Mouse (Mus musculus) bone marrow, adult 2 months (tissue): ENCODE results near the gene Platr25. TPM values are rescaled to one million over a fixed set of nuclear protein-coding genes. Genes with fewer than 3 reads are reported as not detected.
A peak's percentile ranks its signal among the peaks of the same experiment; 100 is the strongest.
"Not testable (repeated sequence)": the region's sequence is repeated elsewhere in the genome, so short reads cannot be mapped to it uniquely, and the experiment has no call there.

Experiments used
- H3K27ac ChIP-seq: fragments of 200-500 bp; 2 replicates; pipeline ENCODE4 v1.5.1; 2012; ENCODE audit warnings: low read depth, mild to moderate bottlenecking, control low read depth, inconsistent platforms, low read length; ENCODE audit not compliant: control insufficient read depth, poor library complexity, insufficient read depth
- H3K4me1 ChIP-seq: fragments of 200-500 bp; 2 replicates; pipeline ENCODE4 v1.6.1; 2011; ENCODE audit warnings: low read length; ENCODE audit not compliant: control insufficient read depth, insufficient read depth
- H3K4me3 ChIP-seq: fragments of 200-500 bp; replicated peaks from 2 replicates; pipeline ENCODE3; 2011; ENCODE audit warnings: mild to moderate bottlenecking, low read depth, low read length, control low read depth; ENCODE audit not compliant: control insufficient read depth
- CTCF ChIP-seq: fragments of 200-500 bp; IDR thresholded peaks from 2 replicates; pipeline ENCODE4 v1.5.1; 2011; ENCODE audit warnings: low read length, control low read depth; ENCODE audit not compliant: control insufficient read depth, insufficient read depth
- POLR2A ChIP-seq: fragments of 200-500 bp; IDR thresholded peaks from 2 replicates; pipeline ENCODE4 v1.6.1; 2011; ENCODE audit warnings: low read depth, mild to moderate bottlenecking, control low read depth, low read length, borderline replicate concordance; ENCODE audit not compliant: control insufficient read depth
- WGBS: fragments of 180-500 bp; shearing (Covaris S2); methylation state at CpG from one replicate; pipeline ENCODE4 v1.1.7; 2018; 5-methylcytosine and 5-hydroxymethylcytosine counted together
- polyA plus RNA-seq: library from polyadenylated mRNA; stranded (reverse); fragments of >200 nt; gene quantifications from 2 replicates; pipeline ENCODE4 v1.2.4, GENCODE M21; 2011; ENCODE audit warnings: low replicate concordance; ENCODE audit not compliant: missing spikeins, insufficient read depth, insufficient read length

The Platr25 gene
- 2.5 and 9.4 TPM in 2 replicates for polyA plus RNA-seq

DNA sequence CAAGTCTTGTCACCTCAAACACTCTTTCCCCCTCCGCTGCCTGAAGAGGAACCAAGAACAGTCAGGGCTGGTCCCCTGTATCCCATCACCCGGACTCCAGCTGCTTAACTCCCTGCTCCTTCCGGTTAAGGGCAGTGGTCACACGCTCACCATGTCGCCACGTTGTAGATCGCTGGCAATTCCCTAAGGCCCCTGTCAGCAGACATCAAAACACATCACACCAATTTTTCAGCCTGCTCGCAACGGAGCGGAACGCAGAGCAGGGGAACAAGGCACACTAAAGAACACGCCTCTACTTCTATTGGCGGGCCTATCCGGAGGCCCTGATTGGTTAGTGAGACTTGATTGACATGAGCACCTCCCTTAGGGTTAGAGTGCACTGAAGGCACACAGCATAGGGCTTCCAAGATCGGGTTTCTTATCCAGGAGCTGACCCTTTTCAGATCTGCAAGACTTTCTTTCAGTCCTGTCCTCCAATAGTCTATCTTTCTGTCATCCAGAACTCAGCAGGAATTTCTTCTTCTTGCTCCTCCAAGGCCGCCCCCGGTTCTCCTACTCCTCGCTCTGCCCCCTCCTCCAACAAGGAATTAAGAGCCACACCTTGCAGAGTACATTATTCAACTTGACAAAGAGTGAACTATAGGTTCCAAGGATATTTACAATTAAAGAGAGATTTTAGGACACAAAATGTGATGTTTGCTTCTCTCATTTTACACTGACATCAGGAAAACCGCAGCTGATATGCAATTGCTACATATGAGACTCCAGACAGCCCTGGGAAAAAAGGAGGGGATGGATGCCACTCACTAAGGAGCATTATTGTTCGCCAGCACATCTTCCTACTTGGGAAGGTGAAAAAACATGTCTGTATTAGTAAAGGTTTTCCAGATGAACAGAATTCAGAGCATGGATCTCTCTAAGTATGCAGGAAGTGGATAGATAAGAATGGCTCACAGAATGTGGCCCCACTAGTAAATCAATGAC lies at the start of gene Platr25:
Gene Platr25 (minus strand): TSS at position 278 of the 984 bp plus-strand sequence.
- 12% methylated on average over 20 of the region's 20 CpGs for WGBS
- H3K27ac ChIP-seq, H3K4me1 ChIP-seq: not testable (repeated sequence)
- H3K4me3 ChIP-seq = peak within 1 kb of the TSS; percentile 70

DNA sequence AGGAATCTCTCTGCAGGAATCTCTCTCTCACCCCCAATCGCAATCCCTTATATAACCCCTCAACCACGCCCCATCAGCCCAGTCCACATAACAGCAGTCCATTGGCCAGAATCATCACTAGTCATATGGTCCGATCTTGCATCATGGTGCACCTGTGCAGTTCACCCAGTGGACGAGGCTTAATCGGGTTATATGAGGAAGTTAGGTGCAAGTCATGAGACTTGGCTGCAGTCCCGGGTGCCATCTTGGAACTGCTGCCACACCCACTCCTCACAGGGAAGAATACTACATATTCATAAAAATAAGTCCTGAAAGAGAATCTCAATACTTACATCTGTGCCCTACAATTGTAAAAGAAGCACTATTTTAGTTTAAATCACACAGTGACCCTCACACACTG lies 47.5 kb upstream of the Platr25 start:
- not testable (repeated sequence) for H3K27ac ChIP-seq

DNA sequence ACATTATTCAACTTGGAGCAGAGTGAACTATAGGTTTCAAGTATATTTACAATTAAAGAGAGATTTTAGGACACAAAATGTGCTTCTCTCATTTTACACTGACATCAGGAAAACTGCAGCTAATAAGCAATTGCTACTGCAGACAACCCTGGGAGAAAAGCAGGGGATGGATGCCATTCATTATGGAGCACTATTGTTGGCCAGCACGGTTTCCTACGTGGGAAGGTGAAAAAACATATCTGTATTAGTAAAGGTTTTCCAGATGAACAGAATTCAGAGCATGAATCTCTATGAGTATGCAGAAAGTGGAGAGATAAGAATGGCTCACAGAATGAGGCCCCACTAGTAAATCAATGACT lies 25.6 kb upstream of the Platr25 start:
- 31% methylated on average over 2 of the region's 2 CpGs for WGBS
- not testable (repeated sequence) for H3K4me3 ChIP-seq, H3K4me1 ChIP-seq, H3K27ac ChIP-seq

More for the DNA sequence above, 47.5 kb upstream of the Platr25 start:
- WGBS = 61% methylated on average over 6 of the region's 6 CpGs
- not testable (repeated sequence) for H3K4me1 ChIP-seq, H3K4me3 ChIP-seq

DNA sequence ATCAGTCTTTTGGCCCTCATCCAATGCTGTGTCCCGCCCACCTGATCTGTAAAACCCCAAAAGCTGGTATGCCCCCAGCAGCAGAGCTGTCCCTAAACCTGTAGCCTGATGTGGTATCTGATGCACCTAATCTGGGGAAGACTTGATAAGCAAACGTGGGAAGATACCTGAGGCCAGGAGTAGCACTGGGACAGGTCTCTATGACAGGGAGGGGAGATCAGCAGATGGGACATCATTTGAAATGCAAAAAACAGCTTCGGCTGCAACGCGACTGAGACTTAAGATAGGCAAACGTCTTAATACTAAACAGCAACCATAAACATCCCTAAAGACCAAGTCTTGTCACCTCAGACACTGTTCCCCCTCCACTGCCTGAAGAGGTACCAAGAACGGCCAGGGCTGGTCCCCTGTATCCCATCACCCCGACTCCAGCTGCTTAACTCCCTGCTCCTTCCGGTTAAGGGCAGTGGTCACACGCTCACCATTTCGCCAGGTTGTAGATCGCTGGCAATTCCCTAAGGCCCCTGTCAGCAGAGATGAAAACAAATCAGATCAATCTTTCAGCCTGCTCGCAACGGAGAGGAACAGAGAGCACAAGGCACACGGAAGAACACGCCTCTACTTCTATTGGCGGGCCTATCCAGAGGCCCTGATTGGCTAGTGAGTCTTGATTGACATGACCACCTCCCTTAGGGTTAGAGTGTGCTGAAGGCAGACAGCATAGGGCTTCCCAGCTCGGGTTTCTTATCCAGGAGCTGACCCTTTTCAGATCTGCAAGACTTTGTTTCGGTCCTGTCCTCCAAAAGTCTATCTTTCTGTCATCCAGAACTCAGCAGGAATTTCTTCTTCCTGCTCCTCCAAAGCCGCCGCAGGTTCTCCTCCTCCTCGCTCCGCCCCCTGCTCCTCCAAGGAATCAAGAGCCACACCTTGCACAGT lies 25.0 kb upstream of the Platr25 start, which contains the start of gene Gm5141:
Gene Gm5141 (minus strand): TSS at position 610 of the 936 bp plus-strand sequence.
- WGBS = 3% methylated on average over 23 of the region's 23 CpGs
- not testable (repeated sequence) for H3K27ac ChIP-seq, H3K4me1 ChIP-seq
- peak within 1 kb of the TSS; percentile 68 for H3K4me3 ChIP-seq

DNA sequence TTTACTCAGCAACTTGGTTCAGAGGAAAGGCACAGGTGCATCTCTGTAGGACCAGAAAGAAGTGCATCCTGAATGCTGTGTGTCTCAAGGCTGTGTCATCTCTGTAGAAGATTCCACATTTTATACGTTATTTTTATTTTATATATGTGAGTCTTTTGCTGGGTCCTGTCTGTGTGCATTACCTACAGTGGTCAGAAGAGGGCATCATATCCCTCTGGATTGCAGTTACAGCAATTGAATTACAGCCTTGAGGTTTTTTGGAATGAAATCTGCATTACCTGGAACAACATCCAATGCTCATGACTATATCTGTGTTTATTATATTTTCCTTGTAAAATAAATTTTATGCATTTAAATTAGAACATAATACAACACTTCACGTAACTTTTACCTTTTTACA lies 3.3 kb upstream of the Platr25 start:
- H3K4me3 ChIP-seq, H3K4me1 ChIP-seq, H3K27ac ChIP-seq: not testable (repeated sequence)
- 65% methylated on average over 2 of the region's 2 CpGs for WGBS
- TF ChIP-seq CTCF = 0 out of 2 replicates have a peak, but pooled peaks have one; percentile 8

DNA sequence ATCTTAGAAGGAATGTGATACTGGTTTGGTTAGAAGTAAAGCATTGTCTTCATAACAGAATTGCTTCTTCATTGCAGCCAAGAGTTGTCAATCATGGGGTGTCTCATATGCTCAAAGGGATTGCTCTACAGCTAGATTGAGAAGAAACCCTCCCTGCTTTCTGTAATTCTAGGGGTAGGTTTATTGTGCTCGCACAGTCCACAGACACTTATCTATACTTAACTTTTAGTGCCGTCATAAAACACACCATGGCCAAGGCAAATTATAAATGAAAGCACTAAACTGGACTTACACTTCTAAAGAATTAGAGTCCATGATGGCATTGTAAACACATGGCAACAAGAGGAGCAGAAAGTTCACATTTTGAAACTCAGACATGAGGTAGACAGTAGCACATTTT lies 27.2 kb downstream of the Platr25 start:
- 84% methylated on average over 2 of the region's 2 CpGs for WGBS
- Histone ChIP-seq H3K4me3 (no peak overlapping the region), H3K27ac (no peak overlapping the region), H3K4me1 (no peaks in the 10 kb centered on the region)
- TF ChIP-seq CTCF = no peak
- TF ChIP-seq POLR2A = no peak

DNA sequence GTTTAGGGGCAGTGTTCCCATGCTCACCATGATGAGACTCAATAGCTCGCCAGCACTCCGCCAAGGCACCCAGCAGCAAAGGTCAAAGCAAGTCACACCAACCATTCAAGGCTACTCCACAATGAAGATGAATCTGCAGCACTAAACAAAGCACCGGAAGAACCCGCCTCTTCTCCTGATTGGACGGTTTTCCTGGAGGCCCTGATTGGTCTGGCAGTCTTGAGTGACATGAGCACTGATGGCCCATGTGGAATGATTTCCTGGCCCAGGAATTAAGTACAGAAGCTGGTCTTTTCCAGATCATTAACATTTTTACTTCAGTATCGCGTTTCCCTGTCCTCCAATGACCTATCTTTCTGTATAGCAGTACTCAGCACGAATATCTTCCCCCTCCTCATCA lies 47.9 kb downstream of the Platr25 start:
- not testable (repeated sequence) for H3K27ac ChIP-seq, H3K4me1 ChIP-seq, H3K4me3 ChIP-seq
- WGBS = 80% methylated on average over 8 of the region's 8 CpGs

DNA sequence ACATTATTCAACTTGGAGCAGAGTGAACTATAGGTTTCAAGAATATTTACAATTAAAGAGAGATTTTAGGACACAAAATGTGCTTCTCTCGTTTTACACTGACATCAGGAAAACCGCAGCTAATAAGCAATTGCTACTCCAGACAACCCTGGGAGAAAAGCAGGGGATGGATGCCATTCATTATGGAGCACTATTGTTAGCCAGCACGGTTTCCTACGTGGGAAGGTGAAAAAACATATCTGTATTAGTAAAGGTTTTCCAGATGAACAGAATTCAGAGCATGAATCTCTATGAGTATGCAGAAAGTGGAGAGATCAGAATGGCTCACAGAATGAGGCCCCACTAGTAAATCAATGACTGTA lies 75.2 kb downstream of the Platr25 start:
- 20% methylated on average over 4 of the region's 4 CpGs for WGBS
- not testable (repeated sequence) for H3K27ac ChIP-seq, H3K4me3 ChIP-seq, H3K4me1 ChIP-seq

DNA sequence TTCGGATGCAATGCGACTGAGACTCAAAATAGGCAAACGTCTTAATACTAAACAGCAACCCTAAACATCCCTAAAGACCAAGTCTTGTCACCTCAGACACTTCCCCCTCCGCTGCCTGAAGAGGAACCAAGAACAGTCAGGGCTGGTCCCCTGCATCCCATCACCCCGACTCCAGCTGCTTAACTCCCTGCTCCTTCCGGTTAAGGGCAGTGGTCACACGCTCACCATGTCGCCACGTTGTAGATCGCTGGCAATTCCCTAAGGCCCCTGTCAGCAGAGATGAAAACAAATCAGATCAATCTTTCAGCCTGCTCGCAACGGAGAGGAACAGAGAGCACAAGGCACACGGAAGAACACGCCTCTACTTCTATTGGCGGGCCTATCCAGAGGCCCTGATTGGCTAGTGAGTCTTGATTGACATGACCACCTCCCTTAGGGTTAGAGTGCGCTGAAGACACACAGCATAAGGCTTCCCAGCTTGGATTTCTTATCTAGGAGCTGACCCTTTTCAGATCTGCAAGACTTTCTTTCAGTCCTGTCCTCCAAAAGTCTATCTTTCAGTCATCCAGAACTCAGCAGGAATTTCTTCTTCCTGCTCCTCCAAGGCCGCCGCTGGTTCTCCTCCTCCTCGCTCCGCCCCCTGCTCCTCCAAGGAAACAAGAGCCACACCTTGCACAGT lies 75.8 kb downstream of the Platr25 start:
- H3K4me1 ChIP-seq, H3K27ac ChIP-seq: not testable (repeated sequence)
- peak overlapping the region; percentile 47 for H3K4me3 ChIP-seq
- WGBS = 1% methylated on average over 20 of the region's 20 CpGs
